Mouse (Mus musculus) urinary bladder, adult 18-20 months (tissue): ENCODE data around the gene Pcgf5.

Experiments
- DNase-seq, 2 experiments: peaks; one replicate each; pipeline ENCODE4 v3.0.0; 2022; ENCODE audit warnings: low spot score in 2 of 2, mixed read lengths in 2 of 2

Gene Pcgf5

GRCm38 (mm10) chr19:36477684-36478083 is 129.6 kb downstream of the Pcgf5 start:
- no peak for DNase-seq

- DNase-seq: no peak
These were observed 142.8 kb downstream of the Pcgf5 start for GRCm38 (mm10) chr19:36490911-36491310.

- no peak for DNase-seq
These were observed 147.4 kb downstream of the Pcgf5 start for GRCm38 (mm10) chr19:36495555-36495954.

GRCm38 (mm10) chr19:36496532-36496931 is 148.4 kb downstream of the Pcgf5 start:
- DNase-seq: no peak

GRCm38 (mm10) chr19:36497067-36497466 is 149.0 kb downstream of the Pcgf5 start:
- no peak for DNase-seq

GRCm38 (mm10) chr19:36497744-36498143 is 149.6 kb downstream of the Pcgf5 start:
- DNase-seq: no peak

GRCm38 (mm10) chr19:36504716-36505115 is 156.6 kb downstream of the Pcgf5 start:
- no peak for DNase-seq
